Mouse (Mus musculus) limb, embryonic 14.5 days (tissue): Measurements from ENCODE around the gene Cabp7. TPM values are rescaled to one million over a fixed set of nuclear protein-coding genes. Genes with fewer than 3 reads are reported as not detected.
A peak's percentile ranks its signal among the peaks of the same experiment; 100 is the strongest.

ENCODE experiments used
- ATAC-seq: fragments of 200-750 bp; cut with Nextera tagmentation; 2 replicates; pipeline ENCODE4 v1.8.0; 2017; ENCODE audit warnings: low read depth, moderate number of reproducible peaks, moderate TSS enrichment; ENCODE audit not compliant: low FRiP score
- DNase-seq: peaks from one replicate; pipeline ENCODE4 v3.0.0-alpha.2; 2015; ENCODE audit warnings: low spot score
- H3K27ac ChIP-seq: fragments of 300-500 bp; sonication (generic); replicated peaks from 2 replicates; pipeline ENCODE4 v1.5.1; 2014; ENCODE audit warnings: low read depth, mild to moderate bottlenecking, low read length, moderate library complexity, mixed read lengths
- H3K27me3 ChIP-seq: fragments of 300-500 bp; sonication (generic); 2 replicates; pipeline ENCODE4 v1.6.1; 2014; ENCODE audit warnings: low read length, mixed read lengths; ENCODE audit not compliant: control insufficient read depth, insufficient read depth
- H3K36me3 ChIP-seq: fragments of 300-500 bp; sonication (generic); 2 replicates; pipeline ENCODE4 v1.6.1; 2014; ENCODE audit warnings: mild to moderate bottlenecking, low read length, moderate library complexity, mixed read lengths; ENCODE audit not compliant: control insufficient read depth, insufficient read depth
- H3K4me1 ChIP-seq: fragments of 300-500 bp; sonication (generic); 2 replicates; pipeline ENCODE4 v1.6.1; 2014; ENCODE audit warnings: antibody characterized with exemption, low read length, mixed read lengths; ENCODE audit not compliant: control insufficient read depth, insufficient read depth
- H3K4me2 ChIP-seq: fragments of 300-500 bp; sonication (generic); replicated peaks from 2 replicates; pipeline ENCODE4 v1.6.1; 2014; ENCODE audit warnings: low read depth, mild to moderate bottlenecking, low read length, moderate library complexity; ENCODE audit not compliant: severe bottlenecking
- H3K4me3 ChIP-seq: fragments of 300-500 bp; sonication (generic); replicated peaks from 2 replicates; pipeline ENCODE4 v1.5.1; 2014; ENCODE audit warnings: low read length
- H3K9ac ChIP-seq: fragments of 300-500 bp; sonication (generic); 2 replicates; pipeline ENCODE4 v1.6.1; 2014; ENCODE audit warnings: mild to moderate bottlenecking, low read depth, low read length, moderate library complexity; ENCODE audit not compliant: severe bottlenecking
- H3K9me3 ChIP-seq: fragments of 300-500 bp; sonication (generic); 2 replicates; pipeline ENCODE4 v1.6.1; 2016; ENCODE audit warnings: low read length; ENCODE audit not compliant: control insufficient read depth
- POLR2A ChIP-seq: fragments of 200-500 bp; IDR thresholded peaks from 2 replicates; pipeline ENCODE4 v1.8.0; 2012; ENCODE audit warnings: inconsistent platforms, mild to moderate bottlenecking, moderate library complexity, borderline replicate concordance; ENCODE audit not compliant: insufficient read depth, insufficient read length; ENCODE audit errors: extremely low read depth
- WGBS: fragments of 180-500 bp; shearing (Covaris S2); extraction: QIAGEN DNeasy Blood & Tissue Kit; methylation state at CpG from one replicate; pipeline ENCODE4 v1.1.7; 2014; 5-methylcytosine and 5-hydroxymethylcytosine counted together
- polyA plus RNA-seq, 2 experiments: library from polyadenylated mRNA; depleted of rRNA in 1 of 2; stranded (reverse) in 1 of 2; unstranded in 1 of 2; fragments of >200 nt; fragmentation: Nextera tagmentation in 1 of 2; extraction: Ambion mirVana in 1 of 2; gene quantifications; 2 replicates each; pipeline versions ENCODE4 v1.2.1 to v1.2.3; 2012 to 2014

Cabp7 gene
- polyA plus RNA-seq, 2 experiments = 0.14 to 0.17 TPM

GRCm38 (mm10) chr11:4783116-4783515, 36.5 kb upstream of the Cabp7 start:
- H3K27ac ChIP-seq = no peak overlapping the region
- no peak overlapping the region for H3K4me2 ChIP-seq
- whole genome bisulfite sequencing = 86% methylated on average over 3 of the region's 3 CpGs
- H3K36me3 ChIP-seq = peaks cover 86% of the 10 kb centered on the region
- TF ChIP-seq POLR2A = no peak
- H3K27me3 ChIP-seq = no peaks in the 10 kb centered on the region
- DNase-seq (no peak), ATAC-seq (no peak)
- H3K4me1 ChIP-seq = no peaks in the 10 kb centered on the region
- H3K4me3 ChIP-seq = no peak overlapping the region
- no peak overlapping the region for H3K9ac ChIP-seq
- no peaks in the 10 kb centered on the region for H3K9me3 ChIP-seq

DNA sequence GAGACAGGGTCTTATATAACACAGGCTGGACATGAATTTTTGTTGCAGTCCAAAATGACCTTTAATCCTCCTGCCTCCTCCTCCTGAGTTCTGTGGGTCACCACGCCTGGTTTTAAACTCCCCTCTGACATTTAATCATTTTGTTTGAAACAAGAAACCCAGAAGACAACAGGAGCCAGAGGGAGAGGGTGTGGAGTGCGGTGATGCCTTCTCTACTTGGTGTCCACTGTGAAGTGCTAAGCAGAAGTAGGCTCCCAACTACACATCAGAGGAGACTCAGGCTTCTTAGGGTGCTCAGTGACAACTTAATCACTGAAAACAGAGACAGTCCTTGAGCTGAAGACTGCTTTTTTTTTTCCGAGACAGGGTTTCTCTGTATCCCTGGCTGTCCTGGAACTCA, 34.3 kb upstream of the Cabp7 start:
- ATAC-seq = no peak
- Histone ChIP-seq H3K9ac (no peak overlapping the region), H3K36me3 (peaks cover 85% of the 10 kb centered on the region), H3K27me3 (no peaks in the 10 kb centered on the region), H3K4me3 (no peak overlapping the region), H3K9me3 (no peaks in the 10 kb centered on the region), H3K4me1 (no peaks in the 10 kb centered on the region), H3K4me2 (no peak overlapping the region), H3K27ac (no peak overlapping the region)
- 74% methylated on average over 3 of the region's 3 CpGs for WGBS
- TF ChIP-seq POLR2A = no peak
- DNase-seq = no peak

DNA sequence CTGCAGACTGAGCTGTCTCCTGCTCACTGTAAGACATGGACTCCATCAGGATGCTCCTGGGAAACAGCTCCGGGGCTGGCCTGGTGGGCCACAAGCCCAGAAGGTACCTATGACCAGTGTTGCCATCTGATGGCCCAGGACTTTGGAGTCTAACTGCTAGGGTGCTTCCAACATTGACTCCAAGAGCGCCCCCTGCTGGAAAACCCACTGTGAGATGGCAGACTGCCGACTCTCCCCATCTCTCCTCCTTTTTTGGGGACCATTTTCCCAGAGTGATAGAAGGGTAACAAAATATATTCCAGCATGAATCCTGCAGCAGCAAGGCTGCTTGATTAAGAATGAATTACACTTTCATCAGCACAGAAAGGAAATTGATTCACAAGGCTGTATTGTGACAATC, 26.3 kb upstream of the Cabp7 start:
- 32% methylated on average over 3 of the region's 3 CpGs for WGBS
- no peak for ATAC-seq
- Histone ChIP-seq H3K4me2 (no peak overlapping the region), H3K27me3 (no peaks in the 10 kb centered on the region), H3K27ac (no peak overlapping the region), H3K9ac (no peak overlapping the region), H3K4me1 (no peaks in the 10 kb centered on the region), H3K9me3 (no peaks in the 10 kb centered on the region), H3K36me3 (peaks cover 50% of the 10 kb centered on the region), H3K4me3 (no peak overlapping the region)
- DNase-seq = peak; percentile 42
- no peak for TF ChIP-seq POLR2A

DNA sequence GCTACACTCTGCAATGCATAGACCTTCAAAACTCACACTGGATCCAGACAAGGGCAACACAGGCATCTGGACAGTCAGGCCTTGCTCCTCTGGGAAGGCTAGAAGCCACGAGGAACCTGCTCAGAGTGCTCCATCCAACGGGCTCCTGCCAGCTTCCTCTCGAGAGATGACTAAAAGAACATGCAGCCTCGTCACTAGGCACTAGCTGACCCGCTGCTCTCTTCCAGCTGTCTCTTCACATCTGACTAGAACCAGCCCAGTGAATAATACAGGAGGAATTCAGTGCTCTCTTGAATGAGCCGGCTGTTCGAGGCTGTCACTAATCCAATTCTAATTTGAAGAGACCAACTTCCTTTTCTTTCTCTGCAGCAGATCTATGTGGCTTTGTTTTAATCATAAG, 25.2 kb upstream of the Cabp7 start:
- H3K4me3 ChIP-seq = no peak overlapping the region
- ATAC-seq = no peak
- DNase-seq = no peak
- peaks cover 43% of the 10 kb centered on the region for H3K36me3 ChIP-seq
- no peaks in the 10 kb centered on the region for H3K27me3 ChIP-seq
- H3K9me3 ChIP-seq = no peaks in the 10 kb centered on the region
- H3K4me1 ChIP-seq = no peaks in the 10 kb centered on the region
- H3K9ac ChIP-seq = no peak overlapping the region
- WGBS = 76% methylated on average over 7 of the region's 7 CpGs
- TF ChIP-seq POLR2A = no peak
- no peak overlapping the region for H3K27ac ChIP-seq
- H3K4me2 ChIP-seq = no peak overlapping the region

GRCm38 (mm10) chr11:4769881-4770280, 23.3 kb upstream of the Cabp7 start:
- no peak overlapping the region for H3K4me2 ChIP-seq
- H3K4me3 ChIP-seq = no peak overlapping the region
- TF ChIP-seq POLR2A = no peak
- H3K9me3 ChIP-seq = no peaks in the 10 kb centered on the region
- DNase-seq = no peak
- WGBS = 92% methylated on average over 6 of the region's 6 CpGs
- no peaks in the 10 kb centered on the region for H3K27me3 ChIP-seq
- ATAC-seq = no peak
- H3K27ac ChIP-seq = no peak overlapping the region
- H3K9ac ChIP-seq = no peak overlapping the region
- H3K36me3 ChIP-seq = peaks cover 33% of the 10 kb centered on the region
- no peaks in the 10 kb centered on the region for H3K4me1 ChIP-seq

DNA sequence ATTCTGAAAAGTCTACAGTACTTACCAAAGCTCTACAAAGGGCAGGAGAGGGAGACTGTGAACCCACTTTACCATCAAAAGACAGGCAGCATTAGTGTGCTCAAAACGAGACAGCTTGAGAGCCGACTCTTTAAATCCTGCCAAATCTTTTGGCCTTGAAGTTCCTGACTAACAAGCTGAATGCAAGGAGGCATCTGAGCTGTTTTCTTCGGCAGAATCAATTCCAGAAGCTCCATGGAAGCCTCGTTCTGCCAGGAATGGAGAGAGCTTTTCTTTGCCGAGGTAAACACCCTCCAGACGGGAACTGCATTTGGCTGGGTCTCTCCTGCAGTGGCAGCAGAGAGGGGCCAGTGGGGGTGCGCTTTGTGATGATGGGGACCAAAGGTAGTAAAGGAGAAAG, 22.7 kb upstream of the Cabp7 start:
- no peak overlapping the region for H3K27ac ChIP-seq
- 63% methylated on average over 7 of the region's 7 CpGs for WGBS
- no peaks in the 10 kb centered on the region for H3K4me1 ChIP-seq
- DNase-seq (no peak), ATAC-seq (no peak)
- H3K4me2 ChIP-seq = no peak overlapping the region
- no peak overlapping the region for H3K4me3 ChIP-seq
- no peaks in the 10 kb centered on the region for H3K27me3 ChIP-seq
- peaks cover 30% of the 10 kb centered on the region for H3K36me3 ChIP-seq
- TF ChIP-seq POLR2A = no peak
- no peak overlapping the region for H3K9ac ChIP-seq
- no peaks in the 10 kb centered on the region for H3K9me3 ChIP-seq
